Mouse (Mus musculus): ENCODE data around the gene Cel.
A peak's percentile ranks its signal among the peaks of the same experiment; 100 is the strongest.

DNA sequence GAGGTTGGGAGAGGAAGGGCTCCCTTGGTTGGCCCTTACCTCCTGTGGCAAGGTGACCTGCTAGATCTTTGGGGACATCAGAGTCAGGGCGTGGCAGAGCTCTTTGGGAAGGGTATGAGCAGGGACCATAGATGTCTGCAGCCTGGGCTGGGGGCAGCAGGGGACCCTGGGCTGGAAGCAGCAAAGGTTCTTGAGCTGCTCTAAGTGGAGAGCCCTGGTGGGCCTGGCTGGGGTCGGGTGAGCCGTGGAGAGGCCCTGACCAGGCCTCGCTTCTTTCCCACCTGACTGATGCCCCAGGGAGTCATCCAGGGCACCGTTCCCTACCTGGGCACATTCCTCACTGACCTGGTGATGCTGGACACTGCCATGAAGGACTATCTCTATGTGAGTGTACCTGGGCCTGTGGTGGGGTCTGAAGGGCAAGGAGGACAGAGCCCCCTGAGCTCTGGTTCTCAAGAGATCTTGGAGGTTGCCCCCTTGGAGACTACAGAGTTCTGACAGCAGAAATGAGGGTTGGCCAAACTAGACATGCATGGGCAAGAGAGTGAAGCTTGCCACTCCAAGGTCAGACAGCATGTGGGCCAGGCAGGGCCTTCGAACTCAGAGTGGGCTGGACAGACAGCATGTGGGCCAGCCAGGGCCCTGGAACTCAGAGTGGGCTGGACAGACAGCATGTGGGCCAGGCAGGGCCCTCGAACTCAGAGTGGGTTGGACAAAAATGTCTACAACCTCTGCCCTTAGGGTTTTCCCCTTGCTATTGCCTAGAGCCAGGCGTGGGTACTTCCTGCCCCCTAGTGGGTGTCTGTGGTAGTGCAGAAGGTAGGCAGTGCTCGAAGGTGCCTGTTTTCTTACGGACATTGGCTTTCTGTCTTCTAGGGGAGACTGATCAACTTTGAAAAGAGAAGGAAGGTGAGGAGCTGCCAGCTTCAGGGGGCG, 15.7 kb downstream of the Cel start:
- peak; percentile 96; the same call in 1 of the 2 replicates for TF ChIP-seq CTCF (IDR thresholded peaks at IDR 0.05; ENCODE audit: extremely low read depth, insufficient read depth, insufficient read length, insufficient replicate concordance)
- TF ChIP-seq POLR2A (IDR thresholded peaks at IDR 0.05; ENCODE audit: low read depth, low read length): no peak

All from spleen, adult 2 months (tissue).